Mouse (Mus musculus) cortical plate, adult 2 months (tissue): ENCODE results near the gene Cfp. TPM values are rescaled to one million over a fixed set of nuclear protein-coding genes. Genes with fewer than 3 reads are reported as not detected.
A peak's percentile ranks its signal among the peaks of the same experiment; 100 is the strongest.

ENCODE experiments used
- H3K27ac ChIP-seq: fragments of 200-500 bp; 2 replicates; pipeline ENCODE4 v1.5.1; 2012; ENCODE audit warnings: low read length, control low read depth, inconsistent platforms; ENCODE audit not compliant: insufficient read depth
- H3K4me1 ChIP-seq: fragments of 200-500 bp; 2 replicates; pipeline ENCODE4 v1.6.1; 2011; ENCODE audit warnings: low read length; ENCODE audit not compliant: control insufficient read depth, insufficient read depth
- H3K4me3 ChIP-seq: fragments of 200-500 bp; 2 replicates; pipeline ENCODE4 v1.5.1; 2011; ENCODE audit warnings: mild to moderate bottlenecking, low read length, control low read depth; ENCODE audit not compliant: insufficient read depth
- CTCF ChIP-seq: fragments of 200-500 bp; IDR thresholded peaks from 2 replicates; pipeline ENCODE4 v1.5.1; 2011; ENCODE audit warnings: mild to moderate bottlenecking, control low read depth, low read length; ENCODE audit not compliant: insufficient read depth; ENCODE audit errors: extremely low read depth
- POLR2A ChIP-seq: fragments of 200-500 bp; IDR thresholded peaks from 2 replicates; pipeline ENCODE4 v1.6.1; 2011; ENCODE audit warnings: mild to moderate bottlenecking, low read length, control low read depth; ENCODE audit not compliant: insufficient read depth; ENCODE audit errors: extremely low read depth
- polyA plus RNA-seq: library from polyadenylated mRNA; depleted of rRNA; stranded (reverse); fragments of >200 nt; gene quantifications from 2 replicates; pipeline ENCODE4 v1.2.3, GENCODE M21; 2012; rRNA removed

Gene Cfp
- polyA plus RNA-seq, result 18.4 and 22.0 TPM in 2 replicates

- Histone ChIP-seq H3K4me1 (no peaks in the 10 kb centered on the region), H3K27ac (no peak within 1 kb of the TSS), H3K4me3 (no peak within 1 kb of the TSS)
- TF ChIP-seq CTCF (no peak), POLR2A (no peak)
These were observed at the start of gene Cfp for GRCm38 (mm10) chrX:20931364-20931763. TSS of gene Cfp (minus strand) at chrX:20931555.

- TF ChIP-seq POLR2A (no peak), CTCF (no peak)
- no peaks in the 10 kb centered on the region for H3K4me1 ChIP-seq
- no peak overlapping the region for H3K27ac ChIP-seq
- no peak overlapping the region for H3K4me3 ChIP-seq
These were observed 49.5 kb upstream of the Cfp start for GRCm38 (mm10) chrX:20980901-20981300.

- Histone ChIP-seq H3K4me3 (peak within 1 kb of the TSS; percentile 76), H3K27ac (no peak within 1 kb of the TSS; the same call in 1 of the 2 replicates), H3K4me1 (no peaks in the 10 kb centered on the region)
- TF ChIP-seq CTCF (no peak), POLR2A (peak; percentile 34; the same call in 1 of the 2 replicates)
These were observed 30.4 kb upstream of the Cfp start, which contains the start of gene Uxt for GRCm38 (mm10) chrX:20961477-20962378. TSS of gene Uxt (minus strand) at chrX:20962017.

- H3K4me3 ChIP-seq, result peak within 1 kb of the TSS; percentile 56
- peak within 1 kb of the TSS; percentile 49; the same call in 1 of the 2 replicates for H3K27ac ChIP-seq
- H3K4me1 ChIP-seq, result no peaks in the 10 kb centered on the region; the same call in 1 of the 2 replicates
- TF ChIP-seq POLR2A, result 0 out of 2 replicates have a peak, but pooled peaks have one; percentile 21
- TF ChIP-seq CTCF, result no peak
These were observed 19.0 kb upstream of the Cfp start, which contains the start of gene Elk1 for GRCm38 (mm10) chrX:20950191-20950880. TSS of gene Elk1 (minus strand) at chrX:20950608.

GRCm38 (mm10) chrX:20946055-20946454, 14.7 kb upstream of the Cfp start:
- Histone ChIP-seq H3K4me1 (peaks cover 1% of the 10 kb centered on the region; the same call in 1 of the 2 replicates), H3K27ac (no peak overlapping the region), H3K4me3 (no peak overlapping the region)
- TF ChIP-seq CTCF, result peak; percentile 43
- TF ChIP-seq POLR2A, result no peak

- Histone ChIP-seq H3K27ac (no peak overlapping the region), H3K4me1 (no peaks in the 10 kb centered on the region), H3K4me3 (no peak overlapping the region)
- no peak for TF ChIP-seq CTCF
These were observed 608 bp upstream of the Cfp start for GRCm38 (mm10) chrX:20931963-20932362.

- TF ChIP-seq POLR2A (no peak), CTCF (no peak)
- no peaks in the 10 kb centered on the region for H3K4me1 ChIP-seq
- H3K27ac ChIP-seq, result no peak overlapping the region
- no peak overlapping the region for H3K4me3 ChIP-seq
These were observed 1.5 kb downstream of the Cfp start for GRCm38 (mm10) chrX:20929859-20930258.

GRCm38 (mm10) chrX:20924976-20925375, 6.4 kb downstream of the Cfp start:
- Histone ChIP-seq H3K27ac (no peak overlapping the region), H3K4me3 (no peak overlapping the region), H3K4me1 (no peaks in the 10 kb centered on the region; the same call in 1 of the 2 replicates)
- no peak for TF ChIP-seq POLR2A
- no peak for TF ChIP-seq CTCF

GRCm38 (mm10) chrX:20923506-20923905, 7.8 kb downstream of the Cfp start:
- Histone ChIP-seq H3K4me1 (no peaks in the 10 kb centered on the region; the same call in 1 of the 2 replicates), H3K4me3 (no peak overlapping the region), H3K27ac (no peak overlapping the region)
- TF ChIP-seq POLR2A (no peak), CTCF (no peak)

- TF ChIP-seq POLR2A, result no peak
- no peak for TF ChIP-seq CTCF
- Histone ChIP-seq H3K27ac (no peak overlapping the region), H3K4me1 (no peaks in the 10 kb centered on the region; the same call in 1 of the 2 replicates), H3K4me3 (peak overlapping the region; percentile 89; the same call in 1 of the 2 replicates)
These were observed 10.0 kb downstream of the Cfp start for GRCm38 (mm10) chrX:20921366-20921765.
